Mouse (Mus musculus): Measurements from ENCODE around the gene Cnksr2.

Gene Cnksr2

DNA sequence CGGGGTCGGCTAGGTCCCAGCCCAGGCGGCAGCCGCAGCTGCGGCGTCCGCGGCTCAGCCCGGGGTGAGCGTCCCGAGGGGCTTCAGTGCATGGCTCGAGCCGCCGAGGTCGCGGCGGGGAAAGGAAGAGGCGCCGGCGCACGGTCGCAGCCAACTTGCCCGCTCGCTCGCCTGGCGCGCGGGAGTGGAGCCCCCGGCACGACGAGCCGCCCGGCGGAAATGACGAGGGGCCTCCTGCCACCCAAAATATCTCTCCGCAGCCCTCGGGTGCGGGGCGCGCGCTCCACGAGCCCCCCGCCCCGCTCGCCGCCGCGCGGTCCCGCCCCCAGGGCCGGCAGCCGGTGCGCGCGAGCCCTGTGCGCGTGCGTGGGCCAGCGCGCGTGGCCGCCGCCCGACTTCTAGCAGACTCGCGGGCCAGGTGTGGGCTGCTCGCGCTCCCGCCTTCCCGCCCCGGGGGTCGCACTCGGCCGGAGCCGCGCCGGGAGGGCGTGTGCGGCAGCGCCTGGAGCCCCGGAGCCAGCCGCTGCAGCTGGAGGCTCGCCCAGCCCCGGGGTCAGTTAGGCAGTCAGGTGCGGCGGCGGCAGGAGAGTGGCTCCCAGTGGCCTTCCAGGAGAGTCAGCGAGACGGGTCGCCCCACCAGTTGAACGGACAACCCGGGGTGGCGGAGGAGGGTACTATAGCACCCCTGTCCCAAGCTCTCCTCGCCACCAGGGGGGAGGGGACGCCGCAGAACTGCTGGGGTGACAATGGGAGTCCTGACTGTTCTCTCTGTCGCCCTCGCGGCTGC is at the start of gene Cnksr2:
Gene Cnksr2 (minus strand): TSS at position 238 of the 787 bp plus-strand sequence.
- DNase-seq (ENCODE audit: extremely low spot score): peak; percentile 46

- DNase-seq (ENCODE audit: extremely low spot score): no peak
Measured at GRCm38 (mm10) chrX:158043844-158044140, 698 bp upstream of the Cnksr2 start.

DNA sequence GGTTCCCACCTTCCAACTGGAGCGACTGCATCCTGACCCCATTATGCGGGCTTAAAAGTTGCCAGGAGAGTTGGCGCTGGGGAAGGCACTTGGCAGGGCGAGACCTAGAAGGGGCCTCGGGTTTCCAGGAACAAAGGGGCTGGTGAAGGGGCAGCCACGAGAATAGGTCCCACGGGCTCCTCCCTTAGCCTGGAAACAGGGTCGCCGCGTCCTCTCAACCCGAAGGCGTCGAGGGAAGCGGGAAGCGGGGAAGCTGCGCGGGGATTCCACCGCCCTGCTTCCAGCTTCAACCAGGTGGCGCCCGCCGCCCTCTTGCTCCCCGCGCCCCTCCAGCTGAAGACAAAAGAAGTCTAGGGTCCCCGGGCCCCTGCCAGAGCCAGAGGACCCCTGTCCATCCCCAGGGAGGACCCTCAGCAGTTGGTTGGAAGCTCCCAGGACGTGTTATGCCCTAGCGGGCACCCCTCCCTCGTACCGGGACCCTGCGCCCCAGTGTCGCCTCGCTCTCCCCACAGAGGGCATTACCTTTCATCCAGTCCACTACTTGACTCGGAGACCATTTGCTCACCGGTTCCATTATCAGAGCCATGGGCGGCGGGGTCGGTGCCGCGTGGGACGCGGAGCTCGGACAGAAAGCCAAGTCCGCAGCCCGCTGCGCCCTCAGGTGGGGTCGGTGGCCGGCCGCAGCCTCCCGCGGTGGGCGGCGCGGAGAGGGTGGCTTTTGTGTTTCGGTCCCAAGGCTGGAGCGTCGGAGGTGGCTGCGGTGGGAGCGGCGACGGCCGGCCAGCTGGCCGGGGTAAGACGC is 638 bp downstream of the Cnksr2 start:
- peak; percentile 48 for DNase-seq (ENCODE audit: extremely low spot score)

GRCm38 (mm10) chrX:158041703-158042102 is 1.4 kb downstream of the Cnksr2 start:
- no peak for DNase-seq (ENCODE audit: extremely low spot score)

DNA sequence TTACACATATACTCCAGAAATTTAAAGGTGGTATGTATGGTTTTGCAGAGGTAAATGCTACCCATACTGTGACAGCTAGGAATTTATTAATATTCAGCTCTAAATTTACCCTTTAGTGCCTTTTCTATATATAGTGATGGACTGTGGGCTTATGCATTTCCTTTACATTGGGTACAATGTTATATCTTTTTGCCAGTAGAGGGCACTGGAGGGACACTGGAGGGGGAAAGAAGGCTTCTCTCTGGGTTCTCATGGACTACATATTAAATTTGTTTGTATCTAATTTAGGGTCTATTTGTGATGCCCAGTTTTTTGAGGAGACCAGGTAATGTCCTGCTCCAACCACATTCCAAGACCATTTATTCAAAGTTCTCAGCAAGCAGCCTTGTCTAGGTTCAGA is 91.4 kb downstream of the Cnksr2 start:
- DNase-seq (ENCODE audit: extremely low spot score): peak; percentile 10

DNA sequence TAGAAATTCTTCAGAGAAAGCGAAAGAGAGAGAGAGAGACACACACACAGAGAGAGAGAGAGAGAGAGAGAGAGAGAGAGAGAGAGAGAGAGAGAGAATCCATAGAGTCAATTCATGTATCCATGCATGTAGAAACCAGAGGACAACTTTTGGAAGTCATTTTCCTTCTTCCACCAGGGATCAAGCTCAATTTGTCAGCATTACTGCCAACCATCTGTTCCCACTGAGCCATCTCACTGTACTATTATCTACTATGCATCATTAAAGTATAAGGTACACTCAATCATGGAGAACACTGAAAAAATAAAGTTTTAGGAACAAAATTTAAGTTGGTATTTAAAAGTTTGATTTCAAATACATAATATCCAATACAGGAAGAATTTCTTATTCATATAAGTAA is 93.8 kb downstream of the Cnksr2 start:
- no peak for DNase-seq (ENCODE audit: extremely low spot score)

- no peak for DNase-seq (ENCODE audit: extremely low spot score)
Measured at GRCm38 (mm10) chrX:157945121-157945520, 98.0 kb downstream of the Cnksr2 start.

- DNase-seq (ENCODE audit: extremely low spot score): no peak
Measured at GRCm38 (mm10) chrX:157936611-157937010, 106.5 kb downstream of the Cnksr2 start.

DNA sequence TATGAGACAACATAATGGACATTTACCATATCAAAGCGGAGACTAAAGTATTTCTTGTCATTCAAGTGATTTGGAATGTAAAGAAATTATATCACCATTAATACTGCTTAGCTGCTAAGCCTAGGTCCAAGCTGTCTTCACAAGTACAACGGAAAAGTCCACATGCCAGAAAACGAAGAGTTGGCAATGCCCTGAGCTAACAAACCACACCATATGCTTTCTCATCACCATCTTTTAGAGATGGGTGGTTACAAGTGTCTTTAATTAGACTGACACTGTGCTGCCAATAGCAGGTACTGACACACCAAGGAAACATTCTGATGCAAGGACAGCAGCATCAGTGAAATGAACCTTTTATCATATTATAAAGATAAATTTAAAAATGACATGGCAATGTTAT is 123.0 kb downstream of the Cnksr2 start:
- DNase-seq (ENCODE audit: extremely low spot score): no peak

DNA sequence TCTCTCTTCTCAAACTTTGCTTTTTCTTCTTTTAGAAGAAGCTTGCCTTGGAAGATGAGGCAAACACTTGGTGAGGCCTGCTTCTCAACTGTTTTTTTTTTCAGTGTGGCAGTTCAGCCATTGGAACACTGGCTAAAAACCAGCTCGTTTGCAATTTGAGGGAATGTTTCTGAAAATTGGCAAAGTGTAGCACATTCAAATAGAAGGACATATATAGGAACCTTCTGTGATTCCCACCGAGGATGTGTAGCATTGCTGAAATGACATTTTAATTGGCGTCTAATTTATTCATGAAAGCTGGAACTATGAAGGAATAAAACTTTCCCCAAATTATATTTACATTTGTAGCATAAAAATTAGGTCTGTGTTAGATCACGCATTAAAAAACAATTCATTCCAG is 213.1 kb downstream of the Cnksr2 start:
- no peak for DNase-seq (ENCODE audit: extremely low spot score)

- no peak for DNase-seq (ENCODE audit: extremely low spot score)
Measured at GRCm38 (mm10) chrX:157818921-157819260, 224.2 kb downstream of the Cnksr2 start.

DNA sequence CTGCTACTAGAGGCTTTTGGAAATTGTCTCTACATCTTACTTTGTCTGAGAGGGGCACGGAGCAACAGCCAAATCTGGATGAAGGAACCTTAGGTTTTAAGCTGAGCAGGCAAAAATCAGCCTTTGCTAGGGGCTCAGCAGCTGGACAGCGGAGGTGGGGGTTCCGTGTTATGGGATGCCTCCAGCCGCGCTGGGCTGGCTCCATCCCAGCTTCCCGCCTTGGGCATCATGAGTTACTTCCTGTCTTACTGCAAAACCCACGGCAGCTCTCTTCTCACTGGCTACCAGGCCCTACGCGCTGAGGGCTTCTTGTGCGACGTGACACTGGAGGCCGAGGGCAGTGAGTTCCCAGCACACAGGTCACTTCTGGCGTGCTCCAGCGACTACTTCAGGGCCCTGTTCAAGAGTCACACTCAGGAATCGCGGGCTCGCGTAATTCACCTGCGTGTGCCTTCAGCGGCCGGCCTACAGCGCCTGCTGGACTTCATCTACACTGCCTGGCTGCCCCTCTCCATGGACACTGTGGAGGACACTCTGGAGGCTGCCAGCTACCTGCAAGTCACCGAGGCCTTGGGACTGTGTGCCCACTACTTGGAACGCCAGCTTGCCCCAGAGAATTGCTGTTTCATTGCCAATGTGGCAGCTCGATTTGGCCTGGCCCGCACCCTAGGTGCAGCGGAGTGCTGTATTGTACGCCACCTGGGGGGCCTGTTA is 224.7 kb downstream of the Cnksr2 start, which contains the start of gene Klhl34:
Gene Klhl34 (plus strand): TSS at position 229 of the 714 bp plus-strand sequence.
- peak; percentile 15 for DNase-seq (ENCODE audit: extremely low spot score)

GRCm38 (mm10) chrX:157817571-157818206 is 225.4 kb downstream of the Cnksr2 start:
- peak; percentile 55 for DNase-seq (ENCODE audit: extremely low spot score)

DNA sequence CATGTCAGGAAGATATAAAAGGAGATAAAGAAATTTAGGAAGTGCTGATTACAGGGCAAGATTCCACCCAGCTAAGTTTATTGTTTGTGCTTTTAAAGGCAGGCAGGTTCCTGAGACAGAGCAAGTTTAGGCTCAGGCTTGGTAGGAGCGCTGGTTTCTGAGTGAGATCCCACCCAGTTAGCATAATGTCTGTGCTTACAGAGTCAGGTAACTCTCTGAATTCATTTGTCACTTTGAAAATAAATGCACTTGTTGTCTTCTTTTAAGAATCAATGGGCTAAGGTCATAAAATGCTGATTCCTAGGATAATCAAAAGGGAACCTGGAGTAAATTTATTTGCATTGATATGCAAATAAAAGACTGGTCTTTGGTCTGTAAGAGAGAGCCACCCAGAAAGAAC is 233.4 kb downstream of the Cnksr2 start:
- DNase-seq (ENCODE audit: extremely low spot score): no peak

- DNase-seq (ENCODE audit: extremely low spot score): no peak
Measured at GRCm38 (mm10) chrX:157801669-157802068, 241.4 kb downstream of the Cnksr2 start.

Data from embryo, embryonic 9.5 days (tissue).